Mouse (Mus musculus) forebrain, embryonic 10.5 days (tissue): ENCODE data around the gene Defa34. TPM values are rescaled to one million over a fixed set of nuclear protein-coding genes. Genes with fewer than 3 reads are reported as not detected.
"Not testable (repeated sequence)": the region's sequence is repeated elsewhere in the genome, so short reads cannot be mapped to it uniquely, and the experiment has no call there.

Source experiments
- DNase-seq: peaks from one replicate; pipeline ENCODE4 v3.0.0-alpha.2; 2017; ENCODE audit warnings: low spot score; ENCODE audit errors: extremely low spot score
- H3K27ac ChIP-seq: fragments of 300-500 bp; sonication (generic); 2 replicates; pipeline ENCODE4 v1.5.1; 2016; ENCODE audit warnings: mild to moderate bottlenecking
- H3K27me3 ChIP-seq: fragments of 300-500 bp; sonication (generic); 2 replicates; pipeline ENCODE4 v1.6.1; 2016; ENCODE audit warnings: mild to moderate bottlenecking; ENCODE audit not compliant: poor library complexity, severe bottlenecking
- H3K36me3 ChIP-seq: fragments of 300-500 bp; sonication (generic); replicated peaks from 2 replicates; pipeline ENCODE4 v1.6.1; 2016; ENCODE audit warnings: mild to moderate bottlenecking, moderate library complexity
- H3K4me1 ChIP-seq: fragments of 300-500 bp; sonication (generic); 2 replicates; pipeline ENCODE4 v1.6.1; 2016
- H3K4me3 ChIP-seq: fragments of 300-500 bp; sonication (generic); 2 replicates; pipeline ENCODE4 v1.5.1; 2016; ENCODE audit warnings: mild to moderate bottlenecking, moderate library complexity
- H3K9me3 ChIP-seq: fragments of 300-500 bp; sonication (generic); 2 replicates; pipeline ENCODE4 v1.6.1; 2016; ENCODE audit warnings: mild to moderate bottlenecking, moderate library complexity
- WGBS: fragments of 180-500 bp; shearing (Covaris S2); methylation state at CpG from one replicate; pipeline ENCODE4 v1.1.7; 2016; 5-methylcytosine and 5-hydroxymethylcytosine counted together
- polyA plus RNA-seq: library from polyadenylated mRNA; unstranded; fragments of >200 nt; fragmentation: Nextera tagmentation; extraction: Ambion mirVana; gene quantifications from 2 replicates; pipeline ENCODE4 v1.2.1, GENCODE M21; 2016

The Defa34 gene
- polyA plus RNA-seq: not detected in 2 replicates

DNA sequence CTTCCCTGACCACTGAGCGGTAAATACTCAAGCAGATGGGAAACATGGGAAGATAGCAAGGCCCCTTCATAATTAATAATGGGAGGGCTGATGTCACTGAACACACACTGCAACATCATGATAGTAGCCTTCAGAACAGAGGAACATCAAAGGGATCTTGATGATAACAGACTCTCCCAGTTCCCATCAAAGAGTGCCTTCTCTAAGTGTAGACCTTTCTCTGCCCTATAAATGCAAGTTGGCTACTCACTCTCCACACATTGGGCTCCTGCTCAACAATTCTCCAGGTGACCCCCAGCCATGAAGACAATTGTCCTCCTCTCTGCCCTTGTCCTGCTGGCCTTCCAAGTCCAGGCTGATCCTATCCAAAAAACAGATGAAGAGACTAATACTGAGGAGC lies at the start of gene Defa34:
TSS of gene Defa34 (plus strand) at position 301 of the 400 bp plus-strand sequence.
- DNase-seq, H3K9me3 ChIP-seq, H3K27ac ChIP-seq, H3K27me3 ChIP-seq, H3K36me3 ChIP-seq, H3K4me1 ChIP-seq, H3K4me3 ChIP-seq: not testable (repeated sequence)
- 91% methylated on average over 1 of the region's 1 CpGs for WGBS

- H3K9me3 ChIP-seq, H3K27me3 ChIP-seq, H3K27ac ChIP-seq, H3K4me3 ChIP-seq, H3K4me1 ChIP-seq, H3K36me3 ChIP-seq, DNase-seq: not testable (repeated sequence)
- 93% methylated on average over 1 of the region's 1 CpGs for WGBS
These were observed 47.7 kb upstream of the Defa34 start, which contains the start of gene Defa26 for GRCm38 (mm10) chr8:21617883-21618282. Gene Defa26 (plus strand): TSS chr8:21618183.

DNA sequence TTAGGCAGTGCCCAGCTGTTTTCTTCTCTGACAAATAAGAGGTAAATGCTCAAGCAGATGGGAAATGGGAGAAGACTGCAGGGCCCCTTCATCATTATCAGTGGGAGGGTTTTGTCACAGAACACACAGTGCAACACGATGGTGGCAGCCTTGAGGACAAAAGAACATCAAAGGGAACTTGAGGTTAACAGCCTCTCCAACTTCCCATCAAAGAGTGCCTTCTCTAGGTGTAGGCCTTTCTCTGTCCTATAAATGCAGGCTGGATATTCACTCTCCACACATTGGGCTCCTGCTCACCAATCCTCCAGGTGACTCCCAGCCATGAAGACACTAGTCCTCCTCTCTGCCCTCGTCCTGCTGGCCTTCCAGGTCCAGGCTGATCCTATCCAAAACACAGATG lies 10.1 kb upstream of the Defa34 start, which contains the start of gene Defa17:
TSS of gene Defa17 (plus strand) at position 301 of the 400 bp plus-strand sequence.
- H3K9me3 ChIP-seq, H3K27me3 ChIP-seq, H3K36me3 ChIP-seq, H3K4me3 ChIP-seq, H3K4me1 ChIP-seq, H3K27ac ChIP-seq, DNase-seq: not testable (repeated sequence)
- WGBS: 83% methylated on average over 1 of the region's 2 CpGs

DNA sequence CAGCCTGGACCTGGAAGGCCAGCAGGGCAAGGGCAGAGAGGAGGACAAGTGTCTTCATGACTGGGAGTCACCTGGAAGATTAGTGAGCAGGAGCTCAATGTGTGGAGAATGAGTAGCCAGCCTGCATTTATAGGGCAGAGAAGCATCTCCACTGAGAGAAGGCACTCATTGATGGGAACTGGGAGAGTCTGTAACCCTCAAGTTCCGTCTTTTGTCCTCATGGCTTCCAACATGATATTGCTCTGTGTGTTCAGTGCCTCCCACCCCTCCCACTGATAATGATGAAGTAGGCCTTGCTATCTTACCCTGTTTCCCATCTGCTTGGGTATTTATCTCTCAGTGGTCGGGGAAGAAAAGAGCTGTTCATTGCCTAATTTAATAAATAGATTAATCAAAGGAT lies 37.9 kb downstream of the Defa34 start, which contains the start of gene AY761184:
TSS of gene AY761184 (minus strand) at position 101 of the 400 bp plus-strand sequence.
- whole genome bisulfite sequencing: 84% methylated on average over 2 of the region's 2 CpGs
- H3K27me3 ChIP-seq: not testable (repeated sequence)

More for the DNA sequence above, 37.9 kb downstream of the Defa34 start, which contains the start of gene AY761184:
- not testable (repeated sequence) for H3K4me3 ChIP-seq, H3K4me1 ChIP-seq, H3K27ac ChIP-seq, DNase-seq, H3K9me3 ChIP-seq, H3K36me3 ChIP-seq

Other genes starting within 250 kb of the Defa34 start
- not detected in 2 replicates for gene Defa36, start 238.4 kb upstream of the Defa34 start, polyA plus RNA-seq
- gene Gm7849, start 209.2 kb upstream of the Defa34 start, polyA plus RNA-seq: not detected in 2 replicates
- gene Defa20, start 156.5 kb upstream of the Defa34 start, polyA plus RNA-seq: not detected in 2 replicates
- not detected in 2 replicates for gene Defa32, start 136.8 kb upstream of the Defa34 start, polyA plus RNA-seq
- not detected in 2 replicates for gene Defa37, start 100.4 kb upstream of the Defa34 start, polyA plus RNA-seq
- not detected in 2 replicates for gene Defa28, start 82.8 kb upstream of the Defa34 start, polyA plus RNA-seq
- gene Gm7861, start 71.3 kb upstream of the Defa34 start, polyA plus RNA-seq: not detected in 2 replicates
- not detected in 2 replicates for gene Defa26, start 47.6 kb upstream of the Defa34 start, polyA plus RNA-seq
- not detected in 2 replicates for gene Defa17, start 10.0 kb upstream of the Defa34 start, polyA plus RNA-seq
- not detected in 2 replicates for gene AY761184, start 37.8 kb downstream of the Defa34 start, polyA plus RNA-seq
- not detected in 2 replicates for gene Defa24, start 68.7 kb downstream of the Defa34 start, polyA plus RNA-seq
- gene Defb50, start 157.7 kb downstream of the Defa34 start, polyA plus RNA-seq: not detected in 2 replicates
- not detected in 2 replicates for gene Defb2, start 174.1 kb downstream of the Defa34 start, polyA plus RNA-seq
- gene Defb10, start 193.1 kb downstream of the Defa34 start, polyA plus RNA-seq: not detected in 2 replicates
- not detected in 2 replicates for gene Defb9, start 219.6 kb downstream of the Defa34 start, polyA plus RNA-seq
- not detected in 2 replicates for gene Defb11, start 240.6 kb downstream of the Defa34 start, polyA plus RNA-seq